ENCODE assay signal across 12 mouse cellular contexts in the genomic region with DNA sequence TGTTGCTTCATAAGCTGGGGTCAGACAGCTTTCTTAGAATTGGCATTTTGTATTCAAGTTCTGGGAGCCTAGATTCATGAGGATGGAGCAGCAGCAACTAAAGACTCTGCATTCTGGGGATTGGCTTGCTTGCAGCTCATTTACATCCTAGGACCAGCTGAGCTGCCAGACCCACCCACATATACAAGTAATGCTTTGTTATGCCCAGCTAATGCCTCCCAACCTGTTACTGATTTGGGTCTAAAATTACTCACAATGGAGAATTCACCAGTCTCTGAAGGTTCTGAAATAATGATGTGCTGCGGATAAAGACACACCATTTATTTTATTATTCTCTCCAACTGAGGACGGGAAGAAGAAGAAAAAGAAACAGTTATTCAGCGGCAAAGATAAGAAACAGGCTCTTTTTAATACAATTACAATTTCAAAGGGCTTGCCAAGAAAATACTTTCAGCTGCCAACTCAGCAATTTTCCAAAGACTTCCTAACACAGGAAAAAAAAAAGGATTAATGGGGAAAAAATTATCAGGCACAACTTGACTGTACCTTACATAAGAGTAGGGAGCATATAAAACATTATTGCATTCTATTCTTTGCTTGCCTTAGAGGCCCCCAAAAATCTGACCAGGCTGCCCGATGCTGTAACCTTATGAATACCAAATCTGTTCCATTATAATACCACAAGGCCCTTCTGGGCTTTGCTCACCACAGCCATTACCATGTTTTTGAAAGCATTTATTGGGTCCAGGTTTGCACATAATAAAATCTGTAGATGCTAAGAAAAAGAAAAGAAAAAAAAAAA.
A peak's percentile ranks its signal among the peaks of the same experiment; 100 is the strongest.
DNase-seq lines count a peak whose midpoint lies in the region; ATAC-seq and TF ChIP-seq lines count a peak whose summit lies in the region.
"Had no signal": no experiment of that assay in that cellular context is flagged by ENCODE, and none has a peak within 500 bp of the region (broad histone marks: within the 10 kb centered on the region; RNA-seq: fewer than 3 reads in every experiment).

No protein-coding gene starts in this region.

- 57% methylated on average over 4 of the region's 4 CpGs for whole genome bisulfite sequencing in limb, embryonic 11.5 days
- WGBS in limb, embryonic 10.5 days: 75% methylated on average over 4 of the region's 4 CpGs
- 31% methylated on average over 4 of the region's 4 CpGs for WGBS in embryonic facial prominence, embryonic 13.5 days
- 38% methylated on average over 4 of the region's 4 CpGs for WGBS in hindbrain, embryonic 15.5 days
- WGBS in midbrain, postnatal 0 days: 26% methylated on average over 4 of the region's 4 CpGs

- H3K9me3 ChIP-seq in limb, embryonic 11.5 days (ENCODE audit: control insufficient read depth, low read length): no peaks in the 10 kb centered on the region
- H3K9me3 ChIP-seq in limb, embryonic 10.5 days (replicated peaks): no peaks in the 10 kb centered on the region
- no peaks in the 10 kb centered on the region for H3K9me3 ChIP-seq in embryonic facial prominence, embryonic 13.5 days
- H3K9me3 ChIP-seq in hindbrain, embryonic 15.5 days: no peaks in the 10 kb centered on the region
- no peaks in the 10 kb centered on the region for H3K9me3 ChIP-seq in midbrain, postnatal 0 days (ENCODE audit: low read length)
- H3K9me3 ChIP-seq: G1E had no signal

- no peak overlapping the region for H3K4me2 ChIP-seq in limb, embryonic 11.5 days (ENCODE audit: low read depth, severe bottlenecking)
- H3K4me2 ChIP-seq in embryonic facial prominence, embryonic 13.5 days: 0 out of 2 replicates have a peak overlapping the region, but pooled peaks have one; percentile 16
- H3K4me2 ChIP-seq in hindbrain, embryonic 15.5 days: no peak overlapping the region
- no peak overlapping the region for H3K4me2 ChIP-seq in midbrain, postnatal 0 days (ENCODE audit: low read depth, low read length, poor library complexity, severe bottlenecking)

- no peaks in the 10 kb centered on the region for H3K36me3 ChIP-seq in limb, embryonic 11.5 days (ENCODE audit: control insufficient read depth, insufficient read depth, low read length)
- H3K36me3 ChIP-seq in limb, embryonic 10.5 days: no peaks in the 10 kb centered on the region
- H3K36me3 ChIP-seq in embryonic facial prominence, embryonic 13.5 days: no peaks in the 10 kb centered on the region
- H3K36me3 ChIP-seq in hindbrain, embryonic 15.5 days: no peaks in the 10 kb centered on the region
- no peaks in the 10 kb centered on the region for H3K36me3 ChIP-seq in midbrain, postnatal 0 days (ENCODE audit: insufficient read depth, low read length)
- H3K36me3 ChIP-seq: G1E had no signal

- H3K9ac ChIP-seq in limb, embryonic 11.5 days (ENCODE audit: low read length): no peak overlapping the region
- H3K9ac ChIP-seq in embryonic facial prominence, embryonic 13.5 days: no peak overlapping the region
- H3K9ac ChIP-seq in hindbrain, embryonic 15.5 days: no peak overlapping the region
- no peak overlapping the region for H3K9ac ChIP-seq in midbrain, postnatal 0 days (replicated peaks; ENCODE audit: low read length, poor library complexity, severe bottlenecking)

- H3K27me3 ChIP-seq in limb, embryonic 11.5 days (ENCODE audit: control insufficient read depth, insufficient read depth, low read length): no peaks in the 10 kb centered on the region
- no peaks in the 10 kb centered on the region for H3K27me3 ChIP-seq in limb, embryonic 10.5 days (ENCODE audit: low read depth, poor library complexity, severe bottlenecking)
- H3K27me3 ChIP-seq in embryonic facial prominence, embryonic 13.5 days: no peaks in the 10 kb centered on the region
- H3K27me3 ChIP-seq in hindbrain, embryonic 15.5 days: no peaks in the 10 kb centered on the region
- no peaks in the 10 kb centered on the region for H3K27me3 ChIP-seq in midbrain, postnatal 0 days (ENCODE audit: insufficient read depth, low read length)

- 0 out of 2 replicates have a peak, but pooled peaks have one; percentile 18 for ATAC-seq in limb, embryonic 11.5 days (ENCODE audit: insufficient number of reproducible peaks, low FRiP score, low TSS enrichment, low read depth)
- 0 out of 2 replicates have a peak, but pooled peaks have one; percentile 57 for ATAC-seq in embryonic facial prominence, embryonic 13.5 days (ENCODE audit: insufficient number of reproducible peaks, insufficient read depth, low FRiP score, low TSS enrichment, low read depth)
- peak; percentile 71; the same call in 1 of the 2 replicates for ATAC-seq in hindbrain, embryonic 15.5 days (ENCODE audit: low FRiP score, low read depth)
- no peak; the same call in 1 of the 2 replicates for ATAC-seq in midbrain, postnatal 0 days (ENCODE audit: low FRiP score)

- no peak overlapping the region for H3K4me3 ChIP-seq in limb, embryonic 11.5 days (ENCODE audit: low read depth, low read length)
- no peak overlapping the region for H3K4me3 ChIP-seq in limb, embryonic 10.5 days
- no peak overlapping the region for H3K4me3 ChIP-seq in embryonic facial prominence, embryonic 13.5 days
- H3K4me3 ChIP-seq in hindbrain, embryonic 15.5 days: no peak overlapping the region
- H3K4me3 ChIP-seq in midbrain, postnatal 0 days (ENCODE audit: low read depth, low read length): no peak overlapping the region

- H3K27ac ChIP-seq in limb, embryonic 11.5 days (replicated peaks; ENCODE audit: low read depth, low read length): no peak overlapping the region
- H3K27ac ChIP-seq in limb, embryonic 10.5 days: no peak overlapping the region; the same call in 1 of the 2 replicates
- no peak overlapping the region for H3K27ac ChIP-seq in embryonic facial prominence, embryonic 13.5 days
- peak overlapping the region; percentile 37; the same call in 1 of the 2 replicates for H3K27ac ChIP-seq in hindbrain, embryonic 15.5 days (replicated peaks)
- H3K27ac ChIP-seq in midbrain, postnatal 0 days (ENCODE audit: low read depth, low read length): no peak overlapping the region

- no peak for DNase-seq in limb, embryonic 11.5 days (ENCODE audit: low spot score)
- DNase-seq in limb, embryonic 10.5 days (ENCODE audit: low spot score): no peak
- DNase-seq in midbrain, postnatal 0 days (ENCODE audit: low spot score): peak; percentile 37
- DNase-seq in B cell, adult 2 months: no peak
- no peak for DNase-seq in heart, postnatal 10 days
- no peak for DNase-seq in cerebellum, postnatal 14 days
- DNase-seq: adrenal gland, postnatal 10 days; gastrocnemius, postnatal 14 days; lung, postnatal 14 days had no signal

- intact Hi-C loops in heart, postnatal 10 days (cut with DNase I): no loop called here

- no peaks in the 10 kb centered on the region for H3K4me1 ChIP-seq in limb, embryonic 11.5 days (ENCODE audit: control insufficient read depth, insufficient read depth, low read length)
- H3K4me1 ChIP-seq in limb, embryonic 10.5 days: peaks cover 2% of the 10 kb centered on the region; the same call in 1 of the 2 replicates
- peaks cover 6% of the 10 kb centered on the region; the same call in 1 of the 2 replicates for H3K4me1 ChIP-seq in embryonic facial prominence, embryonic 13.5 days
- H3K4me1 ChIP-seq in hindbrain, embryonic 15.5 days (replicated peaks): 0 out of 2 replicates have a peak, but pooled peaks cover 7% of the 10 kb centered on the region
- H3K4me1 ChIP-seq in midbrain, postnatal 0 days (ENCODE audit: insufficient read depth, low read length): no peaks in the 10 kb centered on the region

- TF ChIP-seq CTCF in midbrain, postnatal 0 days (IDR thresholded peaks at IDR 0.05): no peak
